Mouse (Mus musculus): ENCODE data around the gene Srgap3. TPM values are rescaled to one million over a fixed set of nuclear protein-coding genes. Genes with fewer than 3 reads are reported as not detected.

Gene Srgap3
- polyA plus RNA-seq, 1 experiment from 2014 or later, result 5.3 TPM

DNA sequence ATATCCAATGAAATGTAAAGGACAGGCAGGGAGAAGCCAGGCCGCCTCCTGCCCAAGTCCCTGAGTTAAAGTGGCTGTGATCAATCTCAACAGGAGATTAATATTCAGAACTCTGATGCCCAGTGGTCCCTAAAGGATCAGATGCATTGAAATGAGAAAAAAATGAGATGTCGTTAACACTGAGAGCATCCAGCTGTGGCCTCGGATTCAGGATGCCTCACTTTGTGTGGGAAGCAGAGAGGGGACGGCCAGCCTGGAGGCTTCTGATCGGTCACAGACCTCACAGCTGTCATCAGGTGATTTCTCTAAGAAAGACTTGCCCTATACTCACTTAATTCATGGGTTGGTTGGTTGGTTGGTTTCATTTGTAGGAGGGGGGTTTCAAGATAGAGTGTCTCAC lies 106.7 kb downstream of the Srgap3 start:
- 66% methylated on average over 5 of the region's 5 CpGs for WGBS
- no peaks in the 10 kb centered on the region for H3K27me3 ChIP-seq (replicated peaks)
- no peaks in the 10 kb centered on the region for H3K36me3 ChIP-seq
- no peak for ATAC-seq (ENCODE audit: insufficient read depth, low FRiP score, low read depth)
- no peak overlapping the region for H3K9ac ChIP-seq
- H3K27ac ChIP-seq, result no peak overlapping the region
- H3K4me1 ChIP-seq, result peaks cover 3% of the 10 kb centered on the region; the same call in 1 of the 2 replicates
- no peak overlapping the region for H3K4me3 ChIP-seq (replicated peaks)
- H3K4me2 ChIP-seq, result no peak overlapping the region
- no peaks in the 10 kb centered on the region for H3K9me3 ChIP-seq

DNA sequence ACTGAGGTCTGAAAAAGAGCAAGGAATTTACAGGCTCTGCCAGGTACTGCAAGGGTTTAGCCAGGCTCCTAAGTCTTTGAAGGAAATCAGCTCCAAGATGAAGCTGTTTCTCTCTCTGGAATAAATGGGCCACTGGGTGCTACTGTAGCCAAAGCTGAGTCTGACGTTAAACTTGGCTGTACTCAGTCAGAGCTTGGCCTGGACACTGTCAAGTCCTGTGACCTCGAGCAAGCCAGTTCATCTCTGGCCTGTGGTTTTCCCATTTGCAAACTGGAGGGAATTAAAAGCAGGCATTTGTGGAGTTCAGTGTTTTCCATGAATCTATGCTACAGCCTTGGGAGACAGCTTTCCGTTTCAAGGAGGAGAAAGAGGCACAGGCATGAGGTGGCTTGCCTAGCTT lies 107.7 kb downstream of the Srgap3 start:
- no peaks in the 10 kb centered on the region for H3K27me3 ChIP-seq (replicated peaks)
- H3K4me1 ChIP-seq, result peaks cover 3% of the 10 kb centered on the region; the same call in 1 of the 2 replicates
- 71% methylated on average over 3 of the region's 3 CpGs for WGBS
- H3K4me2 ChIP-seq, result no peak overlapping the region
- no peaks in the 10 kb centered on the region for H3K9me3 ChIP-seq
- no peak overlapping the region for H3K4me3 ChIP-seq (replicated peaks)
- no peaks in the 10 kb centered on the region for H3K36me3 ChIP-seq
- no peak overlapping the region for H3K9ac ChIP-seq
- H3K27ac ChIP-seq, result no peak overlapping the region
- no peak for ATAC-seq (ENCODE audit: insufficient read depth, low FRiP score, low read depth)

DNA sequence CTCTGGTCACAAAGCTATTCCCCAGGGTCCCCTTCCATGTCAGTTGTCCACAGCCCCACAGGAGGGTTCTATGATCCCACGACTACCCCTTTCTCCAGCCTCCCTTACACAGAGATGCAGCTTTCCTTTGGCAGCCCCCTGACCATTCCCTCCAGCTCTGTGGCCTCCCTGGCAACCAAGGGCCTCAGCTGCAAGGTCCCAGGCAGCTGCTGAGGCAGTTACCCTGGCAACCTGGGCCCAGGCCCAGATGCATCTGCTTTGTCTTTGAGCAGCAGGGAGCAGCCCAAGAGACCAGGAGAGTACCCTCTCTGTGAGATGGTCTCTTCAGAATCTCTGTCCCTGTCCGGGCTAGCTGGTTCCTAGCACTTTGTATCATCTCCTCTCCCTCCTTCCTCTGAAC lies 108.2 kb downstream of the Srgap3 start:
- WGBS, result 70% methylated on average over 2 of the region's 2 CpGs
- Histone ChIP-seq H3K27ac (no peak overlapping the region), H3K27me3 (replicated peaks) (no peaks in the 10 kb centered on the region), H3K9ac (no peak overlapping the region), H3K4me1 (peaks cover 3% of the 10 kb centered on the region; the same call in 1 of the 2 replicates), H3K4me3 (replicated peaks) (no peak overlapping the region), H3K36me3 (no peaks in the 10 kb centered on the region), H3K9me3 (no peaks in the 10 kb centered on the region), H3K4me2 (no peak overlapping the region)
- no peak for ATAC-seq (ENCODE audit: insufficient read depth, low FRiP score, low read depth)

DNA sequence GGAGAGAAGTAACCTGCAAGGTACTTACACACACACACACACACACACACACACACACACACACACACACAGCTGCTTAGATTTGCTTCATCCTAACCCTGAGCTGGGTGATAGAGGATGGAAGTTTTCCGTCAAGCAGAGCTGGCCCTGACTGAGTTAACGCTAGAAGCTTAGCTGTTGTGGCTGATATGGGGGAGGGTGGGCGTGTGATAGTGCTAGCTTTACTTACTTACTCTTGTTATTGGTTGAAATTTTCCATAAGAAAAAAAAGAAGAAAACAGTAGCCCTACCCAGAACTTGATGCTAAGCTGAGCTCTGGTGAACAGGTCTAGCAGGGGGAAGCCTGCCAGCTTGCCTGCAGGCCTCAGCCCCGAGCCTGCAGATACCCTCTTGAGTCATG lies 110.4 kb downstream of the Srgap3 start:
- Histone ChIP-seq H3K4me3 (replicated peaks) (no peak overlapping the region), H3K27ac (no peak overlapping the region), H3K4me2 (no peak overlapping the region), H3K27me3 (replicated peaks) (no peaks in the 10 kb centered on the region), H3K9ac (no peak overlapping the region), H3K36me3 (no peaks in the 10 kb centered on the region), H3K9me3 (no peaks in the 10 kb centered on the region), H3K4me1 (no peaks in the 10 kb centered on the region; the same call in 1 of the 2 replicates)
- ATAC-seq (ENCODE audit: insufficient read depth, low FRiP score, low read depth), result no peak
- 64% methylated on average over 4 of the region's 4 CpGs for WGBS

DNA sequence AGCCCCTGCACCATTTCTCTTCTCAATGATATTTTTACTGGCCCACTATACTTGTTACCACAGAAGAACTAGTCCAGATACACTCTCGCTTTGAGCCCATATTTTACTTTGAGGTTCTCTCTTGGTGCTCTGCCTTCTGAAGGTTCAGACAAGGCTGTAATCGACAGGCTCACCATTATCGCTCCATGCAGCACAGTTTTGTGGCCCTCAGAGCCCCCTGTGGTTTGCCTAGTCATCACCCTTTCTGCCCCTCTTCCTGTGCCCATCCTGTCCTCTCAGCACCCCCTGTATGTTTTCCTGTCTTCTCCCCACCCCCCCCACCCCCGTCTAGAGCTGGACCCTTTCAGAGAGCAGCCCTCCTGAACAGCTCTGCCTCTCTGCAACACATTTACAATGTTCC lies 111.7 kb downstream of the Srgap3 start:
- H3K27me3 ChIP-seq (replicated peaks), result no peaks in the 10 kb centered on the region

DNA sequence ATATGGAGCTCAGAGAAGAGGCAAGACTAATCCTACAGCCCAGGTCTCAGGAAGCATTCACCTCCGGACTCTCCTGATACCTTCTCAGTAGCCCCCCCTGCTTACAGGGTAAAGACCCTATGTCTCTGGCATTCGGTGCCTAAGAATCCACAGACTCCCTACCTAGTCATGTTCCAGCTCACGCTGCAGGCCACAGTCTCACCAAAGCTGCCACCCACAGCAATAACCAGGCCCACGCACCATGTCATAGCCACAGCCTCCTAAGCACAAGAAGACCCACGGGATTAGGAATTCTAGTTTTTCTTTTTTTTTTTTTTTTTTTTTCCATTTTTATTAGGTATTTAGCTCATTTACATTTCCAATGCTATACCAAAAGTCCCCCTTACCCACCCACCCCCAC lies 112.6 kb downstream of the Srgap3 start:
- 90% methylated on average over 5 of the region's 5 CpGs for WGBS
- H3K27ac ChIP-seq, result no peak overlapping the region

More for the DNA sequence above, 111.7 kb downstream of the Srgap3 start:
- no peak for ATAC-seq (ENCODE audit: insufficient read depth, low FRiP score, low read depth)
- no peak overlapping the region for H3K4me2 ChIP-seq
- WGBS, result 73% methylated on average over 4 of the region's 4 CpGs
- no peak overlapping the region for H3K4me3 ChIP-seq (replicated peaks)
- no peak overlapping the region for H3K9ac ChIP-seq
- H3K9me3 ChIP-seq, result no peaks in the 10 kb centered on the region
- no peak overlapping the region for H3K27ac ChIP-seq
- H3K36me3 ChIP-seq, result no peaks in the 10 kb centered on the region
- H3K4me1 ChIP-seq, result no peaks in the 10 kb centered on the region

DNA sequence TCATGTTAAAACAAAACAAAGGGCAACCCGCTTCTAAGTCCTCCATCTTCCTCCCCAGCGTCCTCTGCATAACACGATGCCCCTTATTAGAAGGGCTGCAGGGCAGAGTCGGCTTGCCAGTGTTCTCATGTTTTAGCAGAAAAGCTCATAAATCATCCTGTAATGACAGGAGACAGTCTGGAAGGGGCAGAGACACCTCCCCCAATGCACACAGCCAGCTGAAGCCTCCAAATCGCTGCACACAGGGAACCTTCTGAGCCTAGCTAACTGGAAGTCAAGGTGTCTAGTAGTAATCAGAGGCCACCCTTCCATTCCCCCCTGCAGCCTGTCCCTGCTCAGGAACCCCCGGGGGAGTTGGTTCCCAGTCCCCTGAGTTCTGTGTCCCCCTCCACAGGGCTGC lies 113.3 kb downstream of the Srgap3 start:
- WGBS, result 32% methylated on average over 6 of the region's 6 CpGs
- Histone ChIP-seq H3K4me1 (peaks cover 9% of the 10 kb centered on the region; the same call in 1 of the 2 replicates), H3K4me3 (replicated peaks) (no peak overlapping the region), H3K9me3 (no peaks in the 10 kb centered on the region), H3K4me2 (no peak overlapping the region), H3K36me3 (no peaks in the 10 kb centered on the region), H3K27ac (no peak overlapping the region), H3K9ac (no peak overlapping the region), H3K27me3 (replicated peaks) (no peaks in the 10 kb centered on the region)
- ATAC-seq (ENCODE audit: insufficient read depth, low FRiP score, low read depth), result no peak

More for the DNA sequence above, 112.6 kb downstream of the Srgap3 start:
- Histone ChIP-seq H3K9ac (no peak overlapping the region), H3K9me3 (no peaks in the 10 kb centered on the region), H3K27me3 (replicated peaks) (no peaks in the 10 kb centered on the region), H3K36me3 (no peaks in the 10 kb centered on the region), H3K4me2 (no peak overlapping the region), H3K4me3 (replicated peaks) (no peak overlapping the region), H3K4me1 (peaks cover 4% of the 10 kb centered on the region; the same call in 1 of the 2 replicates)
- no peak; the same call in 1 of the 2 replicates for ATAC-seq (ENCODE audit: insufficient read depth, low FRiP score, low read depth)

DNA sequence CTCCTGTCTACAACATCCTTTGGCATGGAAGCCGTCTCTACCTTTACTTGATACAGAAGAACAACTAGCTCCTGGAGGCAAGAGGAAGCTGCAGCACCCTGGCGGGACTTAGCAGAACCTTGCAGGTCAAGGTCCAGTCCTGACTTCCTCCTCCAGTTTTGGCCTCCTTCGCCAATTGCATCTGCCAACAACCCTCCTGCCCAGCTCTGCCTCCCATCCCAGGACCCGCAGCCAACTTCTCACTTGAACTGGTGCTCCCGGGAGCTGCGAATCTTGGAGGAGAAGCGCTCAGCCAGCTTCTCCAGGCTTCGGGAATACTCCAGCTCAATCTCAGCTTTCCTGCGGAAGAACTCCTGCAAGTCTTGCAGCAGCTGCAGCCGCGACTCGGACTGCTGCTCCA lies 117.9 kb downstream of the Srgap3 start:
- ATAC-seq (ENCODE audit: insufficient read depth, low FRiP score, low read depth), result no peak

DNA sequence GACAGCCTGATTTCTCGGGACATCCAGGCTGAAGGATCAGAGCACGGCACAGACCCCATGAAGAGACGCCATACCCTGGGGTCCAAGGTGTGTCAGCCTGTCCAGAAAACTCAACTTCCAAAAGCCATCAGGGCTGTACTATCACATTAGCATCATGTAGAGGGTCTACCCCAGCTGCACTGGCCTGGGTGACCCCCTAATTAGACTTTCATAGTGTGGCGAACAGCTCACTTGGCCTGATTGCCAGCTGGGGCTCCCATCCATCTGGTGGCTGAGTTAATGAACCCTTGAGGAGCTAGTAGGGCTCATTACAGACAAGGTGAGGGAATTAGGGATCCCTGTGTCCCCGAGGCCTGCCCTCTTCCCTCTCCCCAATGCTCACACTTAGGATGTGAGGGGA lies 118.6 kb downstream of the Srgap3 start:
- no peaks in the 10 kb centered on the region for H3K9me3 ChIP-seq
- H3K9ac ChIP-seq, result no peak overlapping the region
- WGBS, result 86% methylated on average over 5 of the region's 5 CpGs
- no peak for ATAC-seq (ENCODE audit: insufficient read depth, low FRiP score, low read depth)
- H3K27ac ChIP-seq, result no peak overlapping the region
- H3K4me2 ChIP-seq, result no peak overlapping the region
- no peaks in the 10 kb centered on the region for H3K36me3 ChIP-seq
- no peak overlapping the region for H3K4me3 ChIP-seq (replicated peaks)
- H3K4me1 ChIP-seq, result peaks cover 9% of the 10 kb centered on the region; the same call in 1 of the 2 replicates
- no peaks in the 10 kb centered on the region for H3K27me3 ChIP-seq (replicated peaks)

More for the DNA sequence above, 117.9 kb downstream of the Srgap3 start:
- H3K4me3 ChIP-seq (replicated peaks), result no peak overlapping the region
- no peaks in the 10 kb centered on the region for H3K36me3 ChIP-seq
- no peak overlapping the region for H3K27ac ChIP-seq
- H3K9ac ChIP-seq, result no peak overlapping the region
- peaks cover 9% of the 10 kb centered on the region; the same call in 1 of the 2 replicates for H3K4me1 ChIP-seq
- H3K27me3 ChIP-seq (replicated peaks), result no peaks in the 10 kb centered on the region
- 72% methylated on average over 12 of the region's 12 CpGs for WGBS
- no peak overlapping the region for H3K4me2 ChIP-seq
- H3K9me3 ChIP-seq, result no peaks in the 10 kb centered on the region

DNA sequence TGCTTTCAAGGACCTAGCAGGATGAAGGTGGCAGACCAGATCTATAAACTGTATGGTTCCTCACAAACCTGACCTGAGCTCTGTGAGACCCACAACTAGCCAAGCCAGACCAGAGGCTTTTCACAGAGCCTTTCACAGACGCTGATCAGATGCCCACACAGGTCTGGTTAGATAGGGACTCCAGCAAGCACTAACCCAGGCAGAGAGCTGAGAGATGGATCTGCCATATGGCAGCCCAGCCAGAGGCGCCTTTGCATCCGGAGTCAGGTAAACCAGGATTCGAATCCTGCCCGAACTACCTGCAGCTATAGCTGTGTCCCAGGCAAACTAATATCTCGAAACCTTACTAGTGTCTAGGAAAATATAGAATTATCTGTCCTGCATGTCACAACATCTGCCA lies 121.4 kb downstream of the Srgap3 start:
- Histone ChIP-seq H3K27ac (no peak overlapping the region), H3K9ac (no peak overlapping the region), H3K4me3 (replicated peaks) (no peak overlapping the region), H3K4me2 (no peak overlapping the region), H3K4me1 (peaks cover 9% of the 10 kb centered on the region; the same call in 1 of the 2 replicates), H3K27me3 (replicated peaks) (no peaks in the 10 kb centered on the region), H3K9me3 (no peaks in the 10 kb centered on the region), H3K36me3 (no peaks in the 10 kb centered on the region)
- ATAC-seq (ENCODE audit: insufficient read depth, low FRiP score, low read depth), result no peak
- 91% methylated on average over 6 of the region's 6 CpGs for WGBS

DNA sequence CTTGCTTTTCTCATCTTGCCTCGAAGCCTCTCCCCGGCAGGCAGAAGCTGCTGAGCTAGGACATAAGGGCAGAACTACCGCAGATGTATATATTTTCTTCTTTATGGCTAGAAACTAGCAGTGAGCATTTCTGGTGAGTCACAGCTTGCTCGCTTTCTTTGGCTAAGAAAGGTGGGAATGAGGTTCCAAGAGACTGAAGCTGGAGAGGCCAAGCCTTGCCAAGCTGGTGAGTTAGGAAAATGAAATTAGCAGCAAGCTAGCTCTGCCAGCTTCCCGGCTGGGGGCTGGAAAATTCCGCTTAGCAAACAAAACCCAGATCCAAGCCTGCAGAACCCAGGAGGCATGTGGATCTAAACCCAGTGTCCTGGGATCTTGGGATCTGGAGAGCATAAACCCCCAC lies 124.0 kb downstream of the Srgap3 start:
- 91% methylated on average over 6 of the region's 6 CpGs for WGBS
- H3K4me2 ChIP-seq, result no peak overlapping the region
- H3K9ac ChIP-seq, result no peak overlapping the region
- no peaks in the 10 kb centered on the region for H3K9me3 ChIP-seq
- H3K4me3 ChIP-seq (replicated peaks), result no peak overlapping the region
- H3K27me3 ChIP-seq (replicated peaks), result no peaks in the 10 kb centered on the region
- no peaks in the 10 kb centered on the region for H3K36me3 ChIP-seq
- H3K4me1 ChIP-seq, result no peaks in the 10 kb centered on the region
- H3K27ac ChIP-seq, result no peak overlapping the region
- ATAC-seq (ENCODE audit: insufficient read depth, low FRiP score, low read depth), result no peak

DNA sequence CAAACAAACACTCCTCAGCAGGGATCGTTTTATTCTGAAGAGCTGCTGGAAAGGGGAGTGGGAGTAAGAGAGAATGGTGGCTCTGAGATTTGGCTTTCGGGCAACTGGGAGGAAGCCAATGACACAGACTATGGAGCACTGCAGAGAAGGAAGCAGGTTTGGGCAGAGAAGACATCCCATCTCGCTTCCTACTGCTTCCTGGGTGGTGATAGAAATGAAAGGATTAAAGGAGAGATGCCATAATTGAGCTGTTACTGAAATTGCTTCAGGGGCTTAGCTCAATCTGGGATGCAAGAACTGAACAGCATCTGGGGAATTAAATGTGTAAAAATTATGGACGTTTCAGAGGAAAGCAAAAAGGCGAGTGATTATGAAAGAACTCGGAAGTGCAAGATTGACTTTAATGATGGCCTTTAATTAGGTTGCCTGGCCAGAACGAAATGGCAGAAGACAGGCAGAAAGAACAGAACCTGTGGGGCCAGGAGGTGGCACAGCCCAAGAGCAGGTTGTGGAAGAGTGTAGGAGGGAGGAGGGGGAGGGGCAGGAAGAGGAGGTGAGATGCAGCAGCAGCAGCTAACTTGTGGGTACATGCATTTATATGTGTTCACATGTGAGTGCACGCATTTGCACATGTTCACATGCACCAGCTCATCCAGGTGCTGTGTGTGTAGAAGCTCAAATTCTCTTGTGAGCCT lies 126.6 kb downstream of the Srgap3 start:
- H3K27me3 ChIP-seq (replicated peaks), result no peaks in the 10 kb centered on the region
- H3K9ac ChIP-seq, result no peak overlapping the region
- ATAC-seq (ENCODE audit: insufficient read depth, low FRiP score, low read depth), result no peak
- H3K4me3 ChIP-seq (replicated peaks), result no peak overlapping the region
- no peak overlapping the region for H3K27ac ChIP-seq
- H3K4me1 ChIP-seq, result no peaks in the 10 kb centered on the region
- no peaks in the 10 kb centered on the region for H3K36me3 ChIP-seq
- H3K9me3 ChIP-seq, result no peaks in the 10 kb centered on the region
- WGBS, result 76% methylated on average over 8 of the region's 8 CpGs
- H3K4me2 ChIP-seq, result no peak overlapping the region

Measured in stomach, embryonic 15.5 days (tissue).